Mouse (Mus musculus) forebrain, embryonic 13.5 days (tissue): Measurements from ENCODE around the gene Sgo1. TPM values are rescaled to one million over a fixed set of nuclear protein-coding genes. Genes with fewer than 3 reads are reported as not detected.
"Not testable (repeated sequence)": the region's sequence is repeated elsewhere in the genome, so short reads cannot be mapped to it uniquely, and the experiment has no call there.

Experiments
- ATAC-seq: fragments of 200-750 bp; cut with Nextera tagmentation; 2 replicates; pipeline ENCODE4 v1.8.0; 2017
- H3K27ac ChIP-seq: fragments of 300-500 bp; sonication (generic); 2 replicates; pipeline ENCODE4 v1.5.1; 2015; ENCODE audit warnings: inconsistent platforms, mild to moderate bottlenecking, moderate library complexity
- H3K27me3 ChIP-seq: fragments of 300-500 bp; sonication (generic); 2 replicates; pipeline ENCODE4 v1.6.1; 2015; ENCODE audit warnings: mild to moderate bottlenecking, inconsistent platforms
- H3K36me3 ChIP-seq: fragments of 300-500 bp; sonication (generic); 2 replicates; pipeline ENCODE4 v1.6.1; 2015; ENCODE audit warnings: mild to moderate bottlenecking, inconsistent platforms; ENCODE audit not compliant: poor library complexity, severe bottlenecking
- H3K4me1 ChIP-seq: fragments of 300-500 bp; sonication (generic); 2 replicates; pipeline ENCODE4 v1.6.1; 2015; ENCODE audit warnings: inconsistent platforms
- H3K4me2 ChIP-seq: fragments of 300-500 bp; sonication (generic); 2 replicates; pipeline ENCODE4 v1.6.1; 2015; ENCODE audit warnings: inconsistent platforms, mild to moderate bottlenecking, moderate library complexity
- H3K4me3 ChIP-seq: fragments of 300-500 bp; sonication (generic); 2 replicates; pipeline ENCODE4 v1.5.1; 2015; ENCODE audit warnings: mild to moderate bottlenecking, inconsistent platforms
- H3K9ac ChIP-seq: fragments of 300-500 bp; sonication (generic); 2 replicates; pipeline ENCODE4 v1.6.1; 2015; ENCODE audit warnings: mild to moderate bottlenecking, inconsistent platforms
- H3K9me3 ChIP-seq: fragments of 300-500 bp; sonication (generic); replicated peaks from 2 replicates; pipeline ENCODE4 v1.6.1; 2016; ENCODE audit warnings: inconsistent platforms
- WGBS: fragments of 180-500 bp; shearing (Covaris S2); methylation state at CpG from one replicate; pipeline ENCODE4 v1.1.7; 2015; 5-methylcytosine and 5-hydroxymethylcytosine counted together
- polyA plus RNA-seq: library from polyadenylated mRNA; unstranded; fragments of >200 nt; fragmentation: Nextera tagmentation; extraction: Ambion mirVana; gene quantifications from 2 replicates; pipeline ENCODE4 v1.2.1, GENCODE M21; 2015

Gene Sgo1
- 38.4 and 48.5 TPM in 2 replicates for polyA plus RNA-seq

GRCm38 (mm10) chr17:53688877-53689802 is at the start of gene Sgo1:
Gene Sgo1 (minus strand): TSS chr17:53689333.
- peak within 1 kb of the TSS; percentile 50 for H3K4me3 ChIP-seq
- no peaks in the 10 kb centered on the region for H3K27me3 ChIP-seq
- peak within 1 kb of the TSS; percentile 74 for H3K9ac ChIP-seq
- H3K4me1 ChIP-seq = peaks cover 21% of the 10 kb centered on the region
- H3K9me3 ChIP-seq = no peaks in the 10 kb centered on the region
- peak within 1 kb of the TSS; percentile 96 for H3K27ac ChIP-seq
- peak within 1 kb of the TSS; percentile 63 for H3K4me2 ChIP-seq
- peak; percentile 99 for ATAC-seq
- H3K36me3 ChIP-seq = peaks cover 12% of the 10 kb centered on the region
- under 1% methylated on average over 78 of the region's 78 CpGs for WGBS

GRCm38 (mm10) chr17:53718916-53719315 is 29.8 kb upstream of the Sgo1 start:
- not testable (repeated sequence) for H3K27me3 ChIP-seq, H3K9me3 ChIP-seq, H3K9ac ChIP-seq, H3K36me3 ChIP-seq, H3K4me2 ChIP-seq, H3K4me1 ChIP-seq, H3K4me3 ChIP-seq, H3K27ac ChIP-seq, ATAC-seq
- 87% methylated on average over 3 of the region's 3 CpGs for WGBS

GRCm38 (mm10) chr17:53718474-53718873 is 29.3 kb upstream of the Sgo1 start:
- no peak overlapping the region for H3K4me3 ChIP-seq
- H3K4me1 ChIP-seq = no peaks in the 10 kb centered on the region
- no peak overlapping the region for H3K4me2 ChIP-seq
- no peaks in the 10 kb centered on the region for H3K9me3 ChIP-seq
- H3K27ac ChIP-seq = no peak overlapping the region
- no peak for ATAC-seq
- H3K9ac ChIP-seq = no peak overlapping the region
- H3K36me3 ChIP-seq = no peaks in the 10 kb centered on the region
- 80% methylated on average over 1 of the region's 1 CpGs for WGBS
- no peaks in the 10 kb centered on the region for H3K27me3 ChIP-seq

GRCm38 (mm10) chr17:53715161-53715560 is 26.0 kb upstream of the Sgo1 start:
- H3K4me1 ChIP-seq, H3K27ac ChIP-seq, H3K36me3 ChIP-seq, H3K4me2 ChIP-seq, ATAC-seq, H3K9me3 ChIP-seq, H3K27me3 ChIP-seq, H3K4me3 ChIP-seq, H3K9ac ChIP-seq: not testable (repeated sequence)
- 66% methylated on average over 1 of the region's 1 CpGs for WGBS

- H3K9me3 ChIP-seq = no peaks in the 10 kb centered on the region
- H3K27ac ChIP-seq = no peak overlapping the region
- WGBS = 70% methylated on average over 1 of the region's 1 CpGs
- no peak overlapping the region for H3K9ac ChIP-seq
- no peak overlapping the region for H3K4me2 ChIP-seq
- no peaks in the 10 kb centered on the region for H3K4me1 ChIP-seq
- H3K36me3 ChIP-seq = no peaks in the 10 kb centered on the region
- no peak for ATAC-seq
- H3K27me3 ChIP-seq = no peaks in the 10 kb centered on the region
- no peak overlapping the region for H3K4me3 ChIP-seq
Observed at GRCm38 (mm10) chr17:53714453-53714852, 25.3 kb upstream of the Sgo1 start.

GRCm38 (mm10) chr17:53697521-53697920 is 8.4 kb upstream of the Sgo1 start:
- not testable (repeated sequence) for H3K9ac ChIP-seq, H3K9me3 ChIP-seq, ATAC-seq, H3K27me3 ChIP-seq, H3K4me2 ChIP-seq, H3K36me3 ChIP-seq, H3K27ac ChIP-seq, H3K4me1 ChIP-seq, H3K4me3 ChIP-seq
- WGBS = 92% methylated on average over 8 of the region's 8 CpGs

GRCm38 (mm10) chr17:53694039-53694438 is 4.9 kb upstream of the Sgo1 start:
- 76% methylated on average over 2 of the region's 2 CpGs for WGBS
- Histone ChIP-seq H3K4me1 (peaks cover 7% of the 10 kb centered on the region), H3K4me2 (no peak overlapping the region), H3K9me3 (no peaks in the 10 kb centered on the region), H3K36me3 (no peaks in the 10 kb centered on the region), H3K27me3 (no peaks in the 10 kb centered on the region), H3K4me3 (no peak overlapping the region), H3K9ac (no peak overlapping the region), H3K27ac (no peak overlapping the region)
- no peak for ATAC-seq

GRCm38 (mm10) chr17:53689946-53690345 is 813 bp upstream of the Sgo1 start:
- H3K27me3 ChIP-seq = no peaks in the 10 kb centered on the region
- WGBS = 26% methylated on average over 7 of the region's 7 CpGs
- peak overlapping the region; percentile 50 for H3K4me3 ChIP-seq
- peak overlapping the region; percentile 63 for H3K4me2 ChIP-seq
- peaks cover 21% of the 10 kb centered on the region for H3K4me1 ChIP-seq
- peak; percentile 7 for ATAC-seq
- H3K9ac ChIP-seq = peak overlapping the region; percentile 74
- H3K9me3 ChIP-seq = no peaks in the 10 kb centered on the region
- H3K27ac ChIP-seq = peak overlapping the region; percentile 96
- H3K36me3 ChIP-seq = peaks cover 6% of the 10 kb centered on the region

- peaks cover 21% of the 10 kb centered on the region for H3K4me1 ChIP-seq
- H3K27ac ChIP-seq = no peak overlapping the region
- WGBS = 30% methylated on average over 1 of the region's 1 CpGs
- no peaks in the 10 kb centered on the region for H3K27me3 ChIP-seq
- peak overlapping the region; percentile 67 for H3K9ac ChIP-seq
- peak overlapping the region; percentile 63 for H3K4me2 ChIP-seq
- ATAC-seq = no peak
- H3K36me3 ChIP-seq = peaks cover 20% of the 10 kb centered on the region
- peak overlapping the region; percentile 50 for H3K4me3 ChIP-seq
- no peaks in the 10 kb centered on the region for H3K9me3 ChIP-seq
Observed at GRCm38 (mm10) chr17:53688321-53688720, 812 bp downstream of the Sgo1 start.

- H3K27me3 ChIP-seq = no peaks in the 10 kb centered on the region
- 76% methylated on average over 8 of the region's 8 CpGs for WGBS
- H3K4me3 ChIP-seq = no peak overlapping the region
- H3K9me3 ChIP-seq = no peaks in the 10 kb centered on the region
- no peak overlapping the region for H3K4me2 ChIP-seq
- H3K4me1 ChIP-seq = no peaks in the 10 kb centered on the region
- H3K27ac ChIP-seq = no peak overlapping the region
- ATAC-seq = peak; percentile 94
- peaks cover 60% of the 10 kb centered on the region for H3K36me3 ChIP-seq
- no peak overlapping the region for H3K9ac ChIP-seq
Observed at GRCm38 (mm10) chr17:53678716-53679115, 10.4 kb downstream of the Sgo1 start.

GRCm38 (mm10) chr17:53670453-53670852 is 18.7 kb downstream of the Sgo1 start:
- Histone ChIP-seq H3K27me3 (no peaks in the 10 kb centered on the region), H3K4me3 (no peak overlapping the region), H3K27ac (no peak overlapping the region), H3K4me2 (no peak overlapping the region), H3K36me3 (peaks cover 64% of the 10 kb centered on the region), H3K9me3 (no peaks in the 10 kb centered on the region), H3K4me1 (peaks cover under 1% of the 10 kb centered on the region; the same call in 1 of the 2 replicates), H3K9ac (no peak overlapping the region)
- WGBS = 90% methylated on average over 8 of the region's 8 CpGs
- no peak for ATAC-seq

GRCm38 (mm10) chr17:53664703-53665382 is 24.3 kb downstream of the Sgo1 start:
- no peaks in the 10 kb centered on the region for H3K9me3 ChIP-seq
- ATAC-seq = peak; percentile 69
- 26% methylated on average over 2 of the region's 2 CpGs for WGBS
- H3K27me3 ChIP-seq = no peaks in the 10 kb centered on the region
- H3K36me3 ChIP-seq = peaks cover 49% of the 10 kb centered on the region
- H3K27ac ChIP-seq = no peak overlapping the region
- no peak overlapping the region for H3K9ac ChIP-seq
- H3K4me2 ChIP-seq = no peak overlapping the region
- no peak overlapping the region for H3K4me3 ChIP-seq
- peaks cover 13% of the 10 kb centered on the region for H3K4me1 ChIP-seq
